Mouse (Mus musculus) right cerebral cortex, adult 18-20 months (tissue): Measurements from ENCODE around the gene Spdye4c.

ENCODE experiments used
- DNase-seq: peaks from one replicate; pipeline ENCODE4 v3.0.0; 2022; ENCODE audit warnings: mixed read lengths

Gene Spdye4c

DNA sequence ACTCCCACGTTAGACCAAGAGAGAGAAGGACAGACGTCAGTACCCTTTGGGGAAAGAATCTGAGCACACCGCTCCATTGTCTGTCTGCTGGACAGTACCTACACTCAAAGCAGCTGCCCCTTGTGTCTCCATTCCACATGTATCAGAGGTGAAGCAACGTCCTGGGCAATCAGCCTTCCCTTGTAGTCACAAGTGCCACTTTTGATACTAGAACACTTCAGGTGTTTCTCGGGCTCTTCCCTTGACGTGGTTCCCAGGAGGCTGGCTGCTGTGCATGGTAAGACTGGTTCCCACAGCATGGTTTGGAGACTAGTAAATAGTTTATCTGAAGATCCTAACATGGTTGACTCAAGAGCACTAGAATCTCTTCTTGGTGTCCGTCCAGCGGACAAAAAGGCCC, 20.2 kb downstream of the Spdye4c start:
- DNase-seq: no peak

DNA sequence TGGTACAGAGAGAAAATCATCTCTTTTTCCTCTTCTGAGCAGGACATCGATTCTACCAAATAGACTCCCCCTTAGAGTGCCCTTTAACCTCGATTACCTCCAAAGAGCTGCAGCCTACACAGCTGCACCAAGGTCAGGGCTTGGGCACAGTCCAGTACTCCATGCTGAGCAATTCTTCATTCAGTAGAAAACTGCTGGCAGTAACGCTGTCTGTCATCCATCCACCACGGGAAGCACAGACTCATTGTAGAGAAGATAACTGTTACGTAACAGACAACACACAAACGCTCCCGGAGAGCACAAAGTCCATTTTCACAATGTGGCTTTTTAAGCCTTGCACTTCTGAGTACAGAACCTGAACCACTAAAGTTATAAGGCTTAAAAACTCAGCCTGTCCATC, 21.3 kb downstream of the Spdye4c start:
- DNase-seq: no peak

GRCm38 (mm10) chr2:128613365-128613764, 22.4 kb downstream of the Spdye4c start:
- no peak for DNase-seq

DNA sequence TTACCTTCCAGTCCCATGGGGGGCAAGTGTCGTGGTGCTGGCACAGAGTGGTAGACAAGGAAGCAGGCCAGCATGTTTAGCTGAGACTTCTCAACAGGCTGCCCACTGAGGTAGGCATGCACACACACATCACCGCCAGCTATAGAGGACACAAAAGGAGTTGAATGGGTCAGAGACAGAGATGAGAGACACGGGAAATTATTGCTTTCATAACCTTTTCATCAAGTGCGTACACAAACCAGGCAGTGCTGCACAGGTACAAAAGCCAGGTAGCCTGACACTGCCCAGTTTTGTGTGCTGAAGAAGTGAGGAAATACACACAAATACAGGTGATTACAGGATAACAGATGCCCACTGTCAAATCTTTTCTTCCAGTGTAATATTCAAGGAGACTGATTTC, 24.4 kb downstream of the Spdye4c start:
- no peak for DNase-seq

DNA sequence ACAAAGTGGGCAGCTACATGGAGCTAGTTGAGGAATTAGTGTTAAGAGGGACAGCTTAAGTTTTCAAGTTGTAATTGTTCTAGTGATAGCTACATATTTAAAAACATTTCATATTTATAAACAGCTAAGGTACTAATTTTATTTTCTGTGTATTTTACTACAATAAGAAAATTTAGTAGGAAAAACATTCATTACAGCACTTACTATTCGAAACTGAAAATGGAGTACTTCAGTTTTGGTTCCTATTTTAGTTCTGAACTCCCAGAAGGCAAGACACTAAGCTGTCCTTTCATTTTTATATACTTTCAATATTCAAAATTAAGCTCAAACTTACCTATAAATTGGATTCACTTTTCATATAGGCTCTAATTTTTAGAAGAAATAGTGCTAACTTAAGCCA, 29.6 kb downstream of the Spdye4c start:
- no peak for DNase-seq
